ENCODE assay signal across 15 mouse cellular contexts in the genomic region with DNA sequence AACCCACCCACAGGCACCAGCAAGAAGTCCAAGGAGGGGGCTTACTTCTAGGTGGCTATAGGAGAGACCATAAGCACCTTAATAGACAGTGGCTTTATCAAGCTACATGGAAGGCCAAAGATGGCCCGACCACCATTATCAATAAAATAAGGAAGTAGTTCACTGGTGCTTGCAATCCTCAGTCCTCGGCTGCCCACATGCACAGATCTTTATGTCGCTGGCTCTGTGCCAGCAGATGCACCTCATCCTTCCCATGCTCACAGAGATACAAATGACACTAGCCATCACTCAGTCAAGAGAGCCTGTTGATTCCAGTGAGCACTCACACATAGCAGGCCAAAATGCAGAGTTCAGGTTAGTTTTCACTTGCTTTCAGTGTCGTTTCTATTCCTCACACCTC.
"Had no signal": no experiment of that assay in that cellular context is flagged by ENCODE, and none has a peak within 500 bp of the region (broad histone marks: within the 10 kb centered on the region; RNA-seq: fewer than 3 reads in every experiment).

No protein-coding gene starts in this region.

- H3K9ac ChIP-seq: neural tube, embryonic 15.5 days; stomach, embryonic 15.5 days had no signal

- H3K4me1 ChIP-seq: stomach, embryonic 15.5 days had no signal

- DNase-seq: retina, postnatal 1 day; right cerebral cortex, adult 18-20 months; right cerebral cortex, postnatal 14 days; right cerebral cortex, postnatal 25 days; right cerebral cortex, postnatal 4 days; spleen, adult 18-20 months; thymus, adult 18-20 months; thymus, adult 2 months; thymus, postnatal 14 days; thymus, postnatal 25 days; thymus, postnatal 36 days; thymus, postnatal 4 days had no signal

- H3K27ac ChIP-seq: neural tube, embryonic 15.5 days; stomach, embryonic 15.5 days; stomach, postnatal 0 days had no signal

- H3K9me3 ChIP-seq: neural tube, embryonic 15.5 days; stomach, embryonic 15.5 days had no signal

- H3K27me3 ChIP-seq: neural tube, embryonic 15.5 days; stomach, embryonic 15.5 days had no signal

- H3K4me2 ChIP-seq: neural tube, embryonic 15.5 days; stomach, embryonic 15.5 days had no signal

- H3K4me3 ChIP-seq: neural tube, embryonic 15.5 days; stomach, embryonic 15.5 days had no signal

- H3K36me3 ChIP-seq: neural tube, embryonic 15.5 days; stomach, embryonic 15.5 days had no signal
